Mouse (Mus musculus) adrenal gland, postnatal 36 days (tissue): ENCODE results near the gene Etv2. TPM values are rescaled to one million over a fixed set of nuclear protein-coding genes. Genes with fewer than 3 reads are reported as not detected.
A peak's percentile ranks its signal among the peaks of the same experiment; 100 is the strongest.

Experiments
- DNase-seq, 2 experiments: peaks; one replicate each; pipeline ENCODE4 v3.0.0; 2021; ENCODE audit warnings: mixed read lengths in 1 of 2
- microRNA-seq: library from miRNA; unstranded; fragments of <30 nt; microRNA quantifications from one replicate; pipeline ENCODE4 v1.2.0, GENCODE M21; 2021
- total RNA-seq, 2 experiments: library from RNA; stranded (reverse); gene quantifications; 2 replicates each; pipeline ENCODE4 v1.2.3; 2021

The Etv2 gene
- total RNA-seq, 2 experiments from 2014 or later: not detected

DNA sequence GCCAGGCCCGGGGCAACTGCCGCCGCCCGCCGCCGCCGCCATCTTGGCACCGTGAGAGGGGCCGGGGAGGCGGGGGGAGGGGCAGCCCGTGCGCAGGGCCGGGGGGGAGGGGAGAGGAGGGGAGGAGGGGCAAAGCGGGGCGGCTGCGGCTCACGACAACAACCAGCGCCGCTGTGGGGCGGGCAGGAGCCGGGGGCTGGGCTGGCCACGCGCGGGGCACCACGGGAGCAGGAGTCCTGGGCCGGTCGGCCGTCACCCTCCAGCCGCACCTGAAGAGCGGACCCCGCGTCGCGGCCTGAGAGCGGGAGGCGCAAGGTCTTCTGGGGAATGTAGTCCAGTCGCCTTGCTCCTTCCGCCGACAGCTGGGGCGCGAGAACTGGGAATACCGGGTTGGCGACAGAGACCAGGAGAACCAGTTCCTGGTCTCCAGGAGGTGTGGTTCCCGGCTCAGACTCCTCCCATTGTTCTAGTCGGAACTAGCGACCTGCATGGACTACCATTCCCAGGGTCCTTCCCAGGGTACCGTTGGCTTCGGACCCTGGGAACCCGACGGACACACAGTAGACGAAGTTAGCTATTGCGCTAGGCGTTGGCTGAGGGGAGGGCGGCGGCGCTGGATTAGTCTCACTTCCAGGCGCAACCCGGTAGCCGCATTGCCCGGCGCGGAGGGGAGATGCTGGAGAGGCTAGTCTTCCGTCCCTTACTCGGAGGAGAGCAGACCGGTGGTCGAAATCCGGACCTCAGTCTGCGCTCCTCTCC lies 46.8 kb downstream of the Etv2 start, which contains the start of gene Kmt2b:
Gene Kmt2b, minus strand, starts transcription at position 51 of the 759 bp plus-strand sequence.
- DNase-seq: peak; percentile 98

DNA sequence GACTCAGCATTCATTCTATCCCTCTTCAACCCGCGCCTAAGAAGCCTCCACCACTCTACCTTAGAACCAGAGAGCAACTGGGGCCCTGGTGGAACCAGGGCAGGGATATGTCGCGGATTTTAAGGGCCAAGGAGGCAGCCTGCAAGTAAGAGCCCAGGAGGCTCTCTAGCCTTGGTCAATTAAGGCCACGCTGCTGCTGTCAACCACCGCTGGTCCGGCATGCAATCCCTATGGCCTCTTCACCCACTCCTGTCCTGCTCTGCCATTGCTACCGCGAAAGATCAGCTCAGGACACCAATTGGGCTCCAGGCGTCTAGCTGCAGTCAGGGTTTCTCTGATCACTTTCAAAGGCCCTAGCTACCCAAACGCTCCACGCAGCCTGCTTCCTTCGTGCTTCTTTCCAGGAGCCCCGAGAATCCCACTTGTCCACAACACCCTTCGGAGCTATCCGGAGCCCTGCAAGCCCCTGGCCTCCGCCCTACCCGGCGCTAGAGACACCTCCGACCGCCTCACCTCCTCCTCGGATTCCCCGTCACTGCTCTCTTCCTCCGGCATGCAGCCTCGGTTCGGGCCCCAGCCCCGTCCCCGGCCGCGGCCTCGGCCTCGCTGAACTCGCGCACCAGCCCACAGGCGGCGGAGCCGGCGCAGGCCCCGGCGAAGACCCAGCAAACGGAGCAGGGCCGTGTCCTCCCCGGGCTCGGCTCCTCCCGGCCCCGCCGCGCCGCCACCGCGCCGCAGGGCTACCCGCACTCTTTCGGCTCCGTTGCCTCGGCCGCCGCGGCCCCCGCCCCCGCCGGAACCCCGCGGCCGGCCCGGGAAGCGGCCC lies 47.6 kb downstream of the Etv2 start:
- peak; percentile 41 to 58 for DNase-seq

DNA sequence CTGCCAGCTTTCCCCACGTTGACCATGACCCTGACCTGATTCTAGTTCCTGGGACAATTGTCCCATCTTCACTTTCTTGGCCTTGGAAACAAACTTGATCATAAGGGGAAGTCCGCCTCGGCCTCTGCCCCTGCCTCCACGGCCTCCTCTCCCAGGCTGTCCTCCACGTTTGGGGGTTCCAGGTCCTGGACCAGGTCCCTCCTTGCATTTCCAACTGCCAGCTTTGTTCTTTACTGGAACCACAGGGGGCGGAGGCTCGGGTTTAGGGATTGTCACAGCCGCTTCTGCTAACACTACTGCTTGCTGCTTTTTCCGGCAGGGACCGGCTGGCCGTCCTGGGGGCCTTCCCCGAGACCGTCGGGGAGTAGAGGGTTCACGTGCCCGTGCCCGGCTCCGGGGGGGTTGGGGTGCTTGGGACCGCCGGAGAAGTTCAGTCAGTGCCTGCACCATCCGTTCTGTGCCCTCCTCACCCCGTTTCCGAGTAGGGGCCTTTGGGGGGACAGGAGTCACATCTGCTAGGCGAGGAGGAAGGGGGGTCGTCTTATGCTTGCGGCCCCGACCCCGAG lies 49.1 kb downstream of the Etv2 start:
- DNase-seq: no peak

DNA sequence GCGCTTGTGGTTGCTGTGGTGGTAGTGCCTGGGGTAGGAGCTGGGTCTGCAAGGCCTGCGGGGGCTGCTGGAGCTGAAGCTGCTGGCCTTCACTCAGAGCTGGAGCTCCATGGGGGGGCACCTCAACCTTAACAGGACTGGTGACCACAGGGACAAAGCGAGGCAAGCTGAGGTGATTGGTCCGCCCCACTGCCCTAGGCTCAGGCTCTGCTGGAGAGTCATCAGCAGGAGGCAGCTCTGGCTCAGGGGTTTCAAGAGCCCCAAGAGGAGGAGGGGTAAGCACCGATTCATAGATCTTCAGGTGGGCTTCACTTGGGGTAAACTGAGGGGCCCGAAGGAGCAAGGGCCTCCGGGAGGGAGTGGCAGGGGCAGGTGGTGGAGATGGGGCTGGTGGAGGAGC lies 50.5 kb downstream of the Etv2 start:
- DNase-seq: no peak

DNA sequence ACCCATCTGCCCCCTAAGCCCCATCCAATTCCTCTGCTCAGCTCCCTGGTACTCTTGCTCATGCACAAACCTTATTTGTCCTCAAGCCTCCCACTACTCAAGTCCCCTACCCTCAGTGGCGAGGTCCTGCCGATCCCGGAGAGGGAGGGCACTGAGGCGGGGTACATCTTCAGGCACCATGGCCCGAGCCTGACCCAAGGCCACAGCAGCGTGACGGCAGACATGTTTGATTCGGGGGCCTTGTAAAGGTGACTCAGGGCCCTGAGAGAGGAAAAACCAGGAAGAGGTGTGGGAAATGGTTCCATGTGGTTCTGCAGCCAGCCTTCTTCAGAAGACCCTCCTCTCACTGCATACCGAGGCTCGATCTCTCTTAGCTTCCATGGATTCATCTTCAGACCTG lies 51.3 kb downstream of the Etv2 start:
- no peak for DNase-seq

Small RNA genes within 50 kb of the gene (microRNA-seq; reads per million reads assigned to microRNA genes)
- not detected for gene Mir3569

Other genes with a start within 250 kb of the Etv2 start
- 10 to 100 TPM; 22.5 to 35.7 TPM for gene Tyrobp, start 222.1 kb downstream of the Etv2 start, total RNA-seq
- 1 to 10 TPM; 1.8 to 2.0 TPM for gene Hcst, start 216.0 kb downstream of the Etv2 start, total RNA-seq
- gene Nfkbid, start 214.1 kb downstream of the Etv2 start, total RNA-seq: 1 to 10 TPM in 1 of 2 experiments, under 1 TPM in 1; 0.89 to 1.0 TPM
- gene Aplp1, start 190.3 kb downstream of the Etv2 start, total RNA-seq: 10 to 100 TPM; 23.5 to 28.6 TPM
- gene Kirrel2, start 178.2 kb downstream of the Etv2 start, total RNA-seq: not detected
- gene Nphs1, start 177.5 kb downstream of the Etv2 start, total RNA-seq: not detected
- gene Prodh2, start 142.2 kb downstream of the Etv2 start, total RNA-seq: under 1 TPM in 1 of 2 experiments, not detected in 1; 0.53 TPM
- gene Arhgap33, start 100.8 kb downstream of the Etv2 start, total RNA-seq: 1 to 10 TPM; 2.5 to 2.9 TPM
- 10 to 100 TPM; 27.1 to 28.3 TPM for gene Hspb6, start 83.7 kb downstream of the Etv2 start, total RNA-seq
- 1 to 10 TPM; 7.8 to 8.5 TPM for gene Proser3, start 83.6 kb downstream of the Etv2 start, total RNA-seq
- gene Lin37, start 76.0 kb downstream of the Etv2 start, total RNA-seq: 10 to 100 TPM; 46.2 to 55.4 TPM
- 10 to 100 TPM; 68.8 to 70.8 TPM for gene U2af1l4, start 72.6 kb downstream of the Etv2 start, total RNA-seq
- gene Gm49396, start 72.5 kb downstream of the Etv2 start, total RNA-seq: 1 to 10 TPM; 3.5 to 6.7 TPM
- gene Psenen, start 72.2 kb downstream of the Etv2 start, total RNA-seq: 100 to 1,000 TPM; 141 to 163 TPM
- 1 to 10 TPM; 2.0 to 3.2 TPM for gene Igflr1, start 70.4 kb downstream of the Etv2 start, total RNA-seq
- 10 to 100 TPM; 38.5 to 44.5 TPM for gene Kmt2b, start 47.1 kb downstream of the Etv2 start, total RNA-seq
- gene Zbtb32, start 36.9 kb downstream of the Etv2 start, total RNA-seq: under 1 TPM in 1 of 2 experiments, not detected in 1; 0.72 TPM
- under 1 TPM in 1 of 2 experiments, not detected in 1; 0.43 TPM for gene Upk1a, start 23.0 kb downstream of the Etv2 start, total RNA-seq
- gene Cox6b1, start 9.7 kb downstream of the Etv2 start, total RNA-seq: 1,000 to 10,000 TPM; 1,179 to 1,185 TPM
- 10 to 100 TPM; 83.0 to 88.1 TPM for gene Rbm42, start 14.5 kb upstream of the Etv2 start, total RNA-seq
- gene Haus5, start 29.1 kb upstream of the Etv2 start, total RNA-seq: 10 to 100 TPM; 10.1 to 10.5 TPM
- not detected for gene Pmis2, start 35.8 kb upstream of the Etv2 start, total RNA-seq
- 1 to 10 TPM; 4.8 to 6.3 TPM for gene 2200002J24Rik, start 63.1 kb upstream of the Etv2 start, total RNA-seq
- 1 to 10 TPM; 3.1 to 5.9 TPM for gene Atp4a, start 76.4 kb upstream of the Etv2 start, total RNA-seq
- gene Tmem147, start 93.7 kb upstream of the Etv2 start, total RNA-seq: 100 to 1,000 TPM; 229 to 231 TPM
- gene Gapdhs, start 107.8 kb upstream of the Etv2 start, total RNA-seq: under 1 TPM in 1 of 2 experiments, not detected in 1; 0.26 TPM
- gene Sbsn, start 115.6 kb upstream of the Etv2 start, total RNA-seq: 100 to 1,000 TPM; 326 to 370 TPM
- 1 to 10 TPM; 2.4 to 2.5 TPM for gene Dmkn, start 127.9 kb upstream of the Etv2 start, total RNA-seq
- gene Krtdap, start 152.0 kb upstream of the Etv2 start, total RNA-seq: 1 to 10 TPM in 1 of 2 experiments, not detected in 1; 2.8 TPM
- 1 to 10 TPM; 1.7 to 2.9 TPM for gene Ffar2, start 187.9 kb upstream of the Etv2 start, total RNA-seq
- gene Ffar3, start 220.3 kb upstream of the Etv2 start, total RNA-seq: under 1 TPM in 1 of 2 experiments, not detected in 1; 0.33 TPM
- not detected for gene Ffar1, start 225.7 kb upstream of the Etv2 start, total RNA-seq
- under 1 TPM; 0.56 TPM for gene Cd22, start 244.5 kb upstream of the Etv2 start, total RNA-seq